Mouse (Mus musculus): ENCODE results near the gene Myo9b. TPM values are rescaled to one million over a fixed set of nuclear protein-coding genes. Genes with fewer than 3 reads are reported as not detected.
"Not testable (repeated sequence)": the region's sequence is repeated elsewhere in the genome, so short reads cannot be mapped to it uniquely, and the experiment has no call there.

The Myo9b gene
- total and polyA plus RNA-seq, 2 experiments, result 7.6 to 8.6 TPM

GRCm38 (mm10) chr8:71316486-71317031 lies 44.0 kb downstream of the Myo9b start:
- DNase-seq (ENCODE audit: extremely low read depth, low read depth, low spot score), result peak; percentile 56
- H3K27me3 ChIP-seq (ENCODE audit: control insufficient read depth, insufficient read depth, low read length), result no peaks in the 10 kb centered on the region
- no peaks in the 10 kb centered on the region for H3K79me2 ChIP-seq (ENCODE audit: control insufficient read depth, insufficient read depth, low read length)
- no peaks in the 10 kb centered on the region for H3K36me3 ChIP-seq (ENCODE audit: control insufficient read depth, insufficient read depth, low read length)
- peak overlapping the region; percentile 41 for H3K27ac ChIP-seq (replicated peaks; ENCODE audit: insufficient read depth, low read depth, low read length)
- no peak overlapping the region for H3K9ac ChIP-seq (ENCODE audit: low read depth, low read length)
- TF ChIP-seq CTCF (IDR thresholded peaks at IDR 0.05; ENCODE audit: low read depth, low read length) (no peak), POLR2A (IDR thresholded peaks at IDR 0.05; ENCODE audit: extremely low read depth, insufficient read depth, low read length) (no peak)
- H3K4me1 ChIP-seq (ENCODE audit: control insufficient read depth, insufficient read depth, low read length), result peaks cover 20% of the 10 kb centered on the region
- no peak overlapping the region for H3K4me3 ChIP-seq (ENCODE audit: insufficient read depth, low read depth, low read length)

- WGBS, result 96% methylated on average over 5 of the region's 5 CpGs
These were observed 46.1 kb downstream of the Myo9b start for GRCm38 (mm10) chr8:71318610-71319009.

GRCm38 (mm10) chr8:71319760-71320159 lies 47.2 kb downstream of the Myo9b start:
- DNase-seq (ENCODE audit: extremely low read depth, low read depth, low spot score); H3K36me3 ChIP-seq (ENCODE audit: control insufficient read depth, insufficient read depth, low read length); H3K4me1 ChIP-seq (ENCODE audit: control insufficient read depth, insufficient read depth, low read length); H3K79me2 ChIP-seq (ENCODE audit: control insufficient read depth, insufficient read depth, low read length); H3K4me3 ChIP-seq (ENCODE audit: insufficient read depth, low read depth, low read length); H3K9ac ChIP-seq (ENCODE audit: low read depth, low read length); H3K27ac ChIP-seq (replicated peaks; ENCODE audit: insufficient read depth, low read depth, low read length); H3K27me3 ChIP-seq (ENCODE audit: control insufficient read depth, insufficient read depth, low read length): not testable (repeated sequence)
- 90% methylated on average over 2 of the region's 2 CpGs for WGBS

More at GRCm38 (mm10) chr8:71318610-71319009, 46.1 kb downstream of the Myo9b start:
- not testable (repeated sequence) for H3K27me3 ChIP-seq (ENCODE audit: control insufficient read depth, insufficient read depth, low read length); H3K36me3 ChIP-seq (ENCODE audit: control insufficient read depth, insufficient read depth, low read length); H3K4me3 ChIP-seq (ENCODE audit: insufficient read depth, low read depth, low read length); H3K27ac ChIP-seq (replicated peaks; ENCODE audit: insufficient read depth, low read depth, low read length); H3K4me1 ChIP-seq (ENCODE audit: control insufficient read depth, insufficient read depth, low read length); H3K9ac ChIP-seq (ENCODE audit: low read depth, low read length); H3K79me2 ChIP-seq (ENCODE audit: control insufficient read depth, insufficient read depth, low read length); DNase-seq (ENCODE audit: extremely low read depth, low read depth, low spot score)

- H3K27me3 ChIP-seq (ENCODE audit: control insufficient read depth, insufficient read depth, low read length), result no peaks in the 10 kb centered on the region
- H3K27ac ChIP-seq (replicated peaks; ENCODE audit: insufficient read depth, low read depth, low read length), result no peak overlapping the region
- no peak for DNase-seq (ENCODE audit: extremely low read depth, low read depth, low spot score)
- no peak for TF ChIP-seq POLR2A (IDR thresholded peaks at IDR 0.05; ENCODE audit: extremely low read depth, insufficient read depth, low read length)
- no peak for TF ChIP-seq CTCF (IDR thresholded peaks at IDR 0.05; ENCODE audit: low read depth, low read length)
- no peaks in the 10 kb centered on the region for H3K4me1 ChIP-seq (ENCODE audit: control insufficient read depth, insufficient read depth, low read length)
- no peak overlapping the region for H3K9ac ChIP-seq (ENCODE audit: low read depth, low read length)
- WGBS, result 87% methylated on average over 3 of the region's 3 CpGs
- H3K4me3 ChIP-seq (ENCODE audit: insufficient read depth, low read depth, low read length), result no peak overlapping the region
- no peaks in the 10 kb centered on the region for H3K79me2 ChIP-seq (ENCODE audit: control insufficient read depth, insufficient read depth, low read length)
- peaks cover 11% of the 10 kb centered on the region; the same call in 1 of the 2 replicates for H3K36me3 ChIP-seq (ENCODE audit: control insufficient read depth, insufficient read depth, low read length)
These were observed 50.4 kb downstream of the Myo9b start for GRCm38 (mm10) chr8:71322939-71323338.

GRCm38 (mm10) chr8:71324848-71325247 lies 52.3 kb downstream of the Myo9b start:
- TF ChIP-seq CTCF (IDR thresholded peaks at IDR 0.05; ENCODE audit: low read depth, low read length) (peak; percentile 65), POLR2A (IDR thresholded peaks at IDR 0.05; ENCODE audit: extremely low read depth, insufficient read depth, low read length) (no peak)
- DNase-seq (ENCODE audit: extremely low read depth, low read depth, low spot score), result peak; percentile 61
- Histone ChIP-seq H3K36me3 (ENCODE audit: control insufficient read depth, insufficient read depth, low read length) (peaks cover 11% of the 10 kb centered on the region; the same call in 1 of the 2 replicates), H3K4me3 (ENCODE audit: insufficient read depth, low read depth, low read length) (no peak overlapping the region), H3K27ac (replicated peaks; ENCODE audit: insufficient read depth, low read depth, low read length) (no peak overlapping the region), H3K79me2 (ENCODE audit: control insufficient read depth, insufficient read depth, low read length) (no peaks in the 10 kb centered on the region), H3K4me1 (ENCODE audit: control insufficient read depth, insufficient read depth, low read length) (no peaks in the 10 kb centered on the region), H3K27me3 (ENCODE audit: control insufficient read depth, insufficient read depth, low read length) (no peaks in the 10 kb centered on the region), H3K9ac (ENCODE audit: low read depth, low read length) (no peak overlapping the region)
- WGBS, result 69% methylated on average over 1 of the region's 1 CpGs

- H3K79me2 ChIP-seq (ENCODE audit: control insufficient read depth, insufficient read depth, low read length); H3K4me1 ChIP-seq (ENCODE audit: control insufficient read depth, insufficient read depth, low read length); H3K36me3 ChIP-seq (ENCODE audit: control insufficient read depth, insufficient read depth, low read length); DNase-seq (ENCODE audit: extremely low read depth, low read depth, low spot score); H3K27ac ChIP-seq (replicated peaks; ENCODE audit: insufficient read depth, low read depth, low read length); H3K27me3 ChIP-seq (ENCODE audit: control insufficient read depth, insufficient read depth, low read length); H3K9ac ChIP-seq (ENCODE audit: low read depth, low read length); H3K4me3 ChIP-seq (ENCODE audit: insufficient read depth, low read depth, low read length): not testable (repeated sequence)
- WGBS, result 97% methylated on average over 6 of the region's 6 CpGs
These were observed 65.3 kb downstream of the Myo9b start for GRCm38 (mm10) chr8:71337834-71338233.
